Mouse (Mus musculus) heart, adult 8-10 months (tissue): ENCODE results near the gene Dmwd. TPM values are rescaled to one million over a fixed set of nuclear protein-coding genes. Genes with fewer than 3 reads are reported as not detected.

ENCODE experiments used
- microRNA-seq: library from miRNA; unstranded; fragments of <30 nt; microRNA quantifications from one replicate; pipeline ENCODE4 v1.2.0, GENCODE M21; 2022
- total RNA-seq, 4 experiments: library from RNA; stranded (reverse); gene quantifications; 2 replicates each; pipeline ENCODE4 v1.2.4; 2022

The Dmwd gene
- total RNA-seq, 4 experiments from 2014 or later = 49.9 to 57.5 (median 54.0) TPM

Small RNA genes lying within 50 kb of the gene (microRNA-seq; reads per million reads assigned to microRNA genes)
- 11.8 reads per million, percentile 28 among the genes with 10 or more reads in this experiment for gene Mir3100

Other genes with a start within 250 kb of the Dmwd start
- gene Mill2, start 236.3 kb upstream of the Dmwd start, total RNA-seq = 1 to 10 TPM; 5.7 to 7.5 (median 7.0) TPM
- 1 to 10 TPM; 1.1 to 6.7 (median 1.6) TPM for gene Pglyrp1, start 204.9 kb upstream of the Dmwd start, total RNA-seq
- 10 to 100 TPM in 1 of 4 experiments, 1 to 10 TPM in 3; 7.4 to 10.7 (median 8.9) TPM for gene Ccdc61, start 165.8 kb upstream of the Dmwd start, total RNA-seq
- gene Nova2, start 150.3 kb upstream of the Dmwd start, total RNA-seq = 1 to 10 TPM; 3.2 to 5.5 (median 5.1) TPM
- not detected for gene Nanos2, start 88.8 kb upstream of the Dmwd start, total RNA-seq
- gene Mypop, start 85.0 kb upstream of the Dmwd start, total RNA-seq = 1 to 10 TPM; 3.6 to 4.3 (median 4.3) TPM
- gene Irf2bp1, start 72.2 kb upstream of the Dmwd start, total RNA-seq = 10 to 100 TPM; 20.6 to 24.3 (median 22.9) TPM
- gene Foxa3, start 52.7 kb upstream of the Dmwd start, total RNA-seq = not detected
- 10 to 100 TPM; 79.6 to 99.9 (median 98.8) TPM for gene Sympk, start 51.9 kb upstream of the Dmwd start, total RNA-seq
- gene Rsph6a, start 21.5 kb upstream of the Dmwd start, total RNA-seq = not detected
- gene Dmpk, start 7.6 kb downstream of the Dmwd start, total RNA-seq = 100 to 1,000 TPM; 532 to 655 (median 581) TPM
- 1 to 10 TPM; 5.8 to 9.9 (median 7.8) TPM for gene Six5, start 18.4 kb downstream of the Dmwd start, total RNA-seq
- gene Gm4969, start 42.1 kb downstream of the Dmwd start, total RNA-seq = not detected
- gene Fbxo46, start 43.6 kb downstream of the Dmwd start, total RNA-seq = 1 to 10 TPM; 4.2 to 6.0 (median 5.3) TPM
- 1 to 10 TPM; 4.1 to 4.7 (median 4.5) TPM for gene Qpctl, start 73.1 kb downstream of the Dmwd start, total RNA-seq
- gene Snrpd2, start 73.5 kb downstream of the Dmwd start, total RNA-seq = 10 to 100 TPM; 63.5 to 76.4 (median 68.8) TPM
- under 1 TPM; 0.09 to 0.29 (median 0.26) TPM for gene Gipr, start 89.9 kb downstream of the Dmwd start, total RNA-seq
- 10 to 100 TPM; 32.0 to 45.7 (median 35.7) TPM for gene Eml2, start 100.2 kb downstream of the Dmwd start, total RNA-seq
- gene Gpr4, start 136.3 kb downstream of the Dmwd start, total RNA-seq = 1 to 10 TPM; 3.3 to 8.5 (median 7.4) TPM
- 10 to 100 TPM; 61.4 to 77.3 (median 68.1) TPM for gene Opa3, start 152.1 kb downstream of the Dmwd start, total RNA-seq
- 10 to 100 TPM; 18.0 to 27.2 (median 24.3) TPM for gene Vasp, start 195.6 kb downstream of the Dmwd start, total RNA-seq
- gene Ppm1n, start 203.8 kb downstream of the Dmwd start, total RNA-seq = not detected
- 100 to 1,000 TPM; 137 to 160 (median 149) TPM for gene Rtn2, start 206.4 kb downstream of the Dmwd start, total RNA-seq
- 1 to 10 TPM; 1.2 to 9.8 (median 5.1) TPM for gene Fosb, start 233.8 kb downstream of the Dmwd start, total RNA-seq